Mouse (Mus musculus): ENCODE data around the gene Cand2.

GRCm38 (mm10) chr6:115746326-115746725 lies 28.0 kb upstream of the Cand2 start:
- no peak for TF ChIP-seq CTCF (IDR thresholded peaks at IDR 0.05; ENCODE audit: extremely low read depth, insufficient read depth, low read length)
- TF ChIP-seq POLR2A (IDR thresholded peaks at IDR 0.05; ENCODE audit: extremely low read depth, insufficient read depth, low read length), result no peak

Data from cortical plate, adult 2 months (tissue).